Mouse (Mus musculus): ENCODE measurements around the gene Rabif. TPM values are rescaled to one million over a fixed set of nuclear protein-coding genes. Genes with fewer than 3 reads are reported as not detected.

Rabif gene
- polyA plus RNA-seq, 2 experiments: 25.2 to 44.3 TPM

- Histone ChIP-seq H3K4me3 (replicated peaks; ENCODE audit: low read length) (no peak overlapping the region), H3K4me2 (replicated peaks; ENCODE audit: low read depth, low read length, severe bottlenecking) (no peak overlapping the region), H3K27me3 (ENCODE audit: control insufficient read depth, insufficient read depth, low read length) (no peaks in the 10 kb centered on the region), H3K9ac (ENCODE audit: low read depth, low read length, severe bottlenecking) (no peak overlapping the region), H3K4me1 (ENCODE audit: control insufficient read depth, insufficient read depth, low read length) (no peaks in the 10 kb centered on the region), H3K27ac (replicated peaks; ENCODE audit: low read depth, low read length) (no peak overlapping the region), H3K9me3 (ENCODE audit: control insufficient read depth, low read length) (no peaks in the 10 kb centered on the region), H3K36me3 (ENCODE audit: control insufficient read depth, insufficient read depth, low read length) (peaks cover 64% of the 10 kb centered on the region)
- 92% methylated on average over 2 of the region's 2 CpGs for whole genome bisulfite sequencing
- TF ChIP-seq POLR2A (IDR thresholded peaks at IDR 0.05; ENCODE audit: borderline replicate concordance, extremely low read depth, insufficient read depth, insufficient read length): no peak
- ATAC-seq (ENCODE audit: low FRiP score, low read depth) (no peak), DNase-seq (ENCODE audit: low spot score) (no peak)
These were observed 9.8 kb upstream of the Rabif start for GRCm38 (mm10) chr1:134484623-134485022.

GRCm38 (mm10) chr1:134490903-134491801 lies 3.3 kb upstream of the Rabif start:
- Histone ChIP-seq H3K4me3 (replicated peaks; ENCODE audit: low read length) (no peak overlapping the region), H3K9me3 (ENCODE audit: control insufficient read depth, low read length) (no peaks in the 10 kb centered on the region), H3K9ac (ENCODE audit: low read depth, low read length, severe bottlenecking) (no peak overlapping the region), H3K27ac (replicated peaks; ENCODE audit: low read depth, low read length) (no peak overlapping the region), H3K36me3 (ENCODE audit: control insufficient read depth, insufficient read depth, low read length) (peaks cover 46% of the 10 kb centered on the region), H3K4me2 (replicated peaks; ENCODE audit: low read depth, low read length, severe bottlenecking) (no peak overlapping the region), H3K27me3 (ENCODE audit: control insufficient read depth, insufficient read depth, low read length) (no peaks in the 10 kb centered on the region), H3K4me1 (ENCODE audit: control insufficient read depth, insufficient read depth, low read length) (peaks cover 11% of the 10 kb centered on the region; the same call in 1 of the 2 replicates)
- TF ChIP-seq POLR2A (IDR thresholded peaks at IDR 0.05; ENCODE audit: borderline replicate concordance, extremely low read depth, insufficient read depth, insufficient read length): no peak
- DNase-seq (ENCODE audit: low spot score) (no peak), ATAC-seq (ENCODE audit: low FRiP score, low read depth) (no peak)
- WGBS: 94% methylated on average over 6 of the region's 6 CpGs

DNA sequence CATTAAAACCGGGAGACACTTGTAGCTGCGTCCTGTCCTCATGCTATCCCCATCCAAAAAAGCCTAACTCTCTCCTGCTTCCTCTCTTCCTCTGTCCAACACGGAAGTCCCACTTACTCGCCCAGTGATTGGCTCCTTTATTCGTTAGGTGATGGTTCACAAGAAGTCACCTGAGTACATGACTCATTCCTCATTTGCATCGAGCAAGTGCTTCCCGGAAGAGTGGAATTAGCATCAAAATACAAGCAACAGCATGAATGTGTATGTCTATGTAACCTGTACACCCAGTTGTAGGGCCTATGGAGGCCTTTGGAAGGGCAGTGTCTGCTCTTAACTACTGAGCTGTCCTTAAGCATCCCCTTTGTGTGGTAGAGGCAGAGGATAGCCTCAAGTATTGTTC lies 2.2 kb upstream of the Rabif start:
- H3K27me3 ChIP-seq (ENCODE audit: control insufficient read depth, insufficient read depth, low read length): no peaks in the 10 kb centered on the region
- no peak overlapping the region for H3K4me2 ChIP-seq (replicated peaks; ENCODE audit: low read depth, low read length, severe bottlenecking)
- TF ChIP-seq POLR2A (IDR thresholded peaks at IDR 0.05; ENCODE audit: borderline replicate concordance, extremely low read depth, insufficient read depth, insufficient read length): no peak
- no peak for DNase-seq (ENCODE audit: low spot score)
- H3K36me3 ChIP-seq (ENCODE audit: control insufficient read depth, insufficient read depth, low read length): peaks cover 42% of the 10 kb centered on the region
- no peak overlapping the region for H3K4me3 ChIP-seq (replicated peaks; ENCODE audit: low read length)
- 77% methylated on average over 7 of the region's 7 CpGs for WGBS
- peaks cover 11% of the 10 kb centered on the region; the same call in 1 of the 2 replicates for H3K4me1 ChIP-seq (ENCODE audit: control insufficient read depth, insufficient read depth, low read length)
- ATAC-seq (ENCODE audit: low FRiP score, low read depth): no peak
- no peak overlapping the region for H3K9ac ChIP-seq (ENCODE audit: low read depth, low read length, severe bottlenecking)
- no peaks in the 10 kb centered on the region for H3K9me3 ChIP-seq (ENCODE audit: control insufficient read depth, low read length)
- H3K27ac ChIP-seq (replicated peaks; ENCODE audit: low read depth, low read length): no peak overlapping the region

DNA sequence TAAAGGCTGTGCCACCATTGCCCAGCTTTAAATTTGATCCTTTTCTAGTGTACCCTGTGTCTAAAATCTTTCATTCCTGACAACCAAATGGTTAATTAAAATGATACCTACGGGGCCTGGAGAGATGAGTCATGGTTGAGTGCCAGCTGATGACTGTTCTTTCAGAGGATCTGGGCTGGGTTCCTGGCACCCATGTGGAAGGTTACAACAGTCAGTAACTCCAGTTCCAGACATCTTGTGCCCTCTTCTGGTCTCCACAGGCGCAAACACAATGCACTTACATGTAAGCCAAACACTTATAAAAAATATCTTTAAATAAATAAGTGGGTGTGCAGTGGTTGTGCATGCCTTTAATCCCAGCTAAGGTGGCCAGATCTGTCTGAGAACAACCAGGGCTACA lies 952 bp upstream of the Rabif start:
- Histone ChIP-seq H3K27ac (replicated peaks; ENCODE audit: low read depth, low read length) (no peak overlapping the region), H3K36me3 (ENCODE audit: control insufficient read depth, insufficient read depth, low read length) (peaks cover 30% of the 10 kb centered on the region), H3K27me3 (ENCODE audit: control insufficient read depth, insufficient read depth, low read length) (no peaks in the 10 kb centered on the region), H3K4me2 (replicated peaks; ENCODE audit: low read depth, low read length, severe bottlenecking) (peak overlapping the region; percentile 56), H3K9ac (ENCODE audit: low read depth, low read length, severe bottlenecking) (no peak overlapping the region), H3K4me1 (ENCODE audit: control insufficient read depth, insufficient read depth, low read length) (peaks cover 11% of the 10 kb centered on the region; the same call in 1 of the 2 replicates), H3K4me3 (replicated peaks; ENCODE audit: low read length) (no peak overlapping the region), H3K9me3 (ENCODE audit: control insufficient read depth, low read length) (no peaks in the 10 kb centered on the region)
- ATAC-seq (ENCODE audit: low FRiP score, low read depth) (no peak), DNase-seq (ENCODE audit: low spot score) (no peak)
- WGBS: 85% methylated on average over 2 of the region's 2 CpGs
- no peak for TF ChIP-seq POLR2A (IDR thresholded peaks at IDR 0.05; ENCODE audit: borderline replicate concordance, extremely low read depth, insufficient read depth, insufficient read length)

GRCm38 (mm10) chr1:134493956-134494355 lies 492 bp upstream of the Rabif start:
- Histone ChIP-seq H3K27me3 (ENCODE audit: control insufficient read depth, insufficient read depth, low read length) (no peaks in the 10 kb centered on the region), H3K27ac (replicated peaks; ENCODE audit: low read depth, low read length) (peak overlapping the region; percentile 87; the same call in 1 of the 2 replicates), H3K4me2 (replicated peaks; ENCODE audit: low read depth, low read length, severe bottlenecking) (peak overlapping the region; percentile 56), H3K9ac (ENCODE audit: low read depth, low read length, severe bottlenecking) (peak overlapping the region; percentile 63), H3K9me3 (ENCODE audit: control insufficient read depth, low read length) (no peaks in the 10 kb centered on the region), H3K4me3 (replicated peaks; ENCODE audit: low read length) (peak overlapping the region; percentile 70), H3K4me1 (ENCODE audit: control insufficient read depth, insufficient read depth, low read length) (peaks cover 11% of the 10 kb centered on the region; the same call in 1 of the 2 replicates), H3K36me3 (ENCODE audit: control insufficient read depth, insufficient read depth, low read length) (peaks cover 26% of the 10 kb centered on the region)
- no peak for DNase-seq (ENCODE audit: low spot score)
- no peak for ATAC-seq (ENCODE audit: low FRiP score, low read depth)
- TF ChIP-seq POLR2A (IDR thresholded peaks at IDR 0.05; ENCODE audit: borderline replicate concordance, extremely low read depth, insufficient read depth, insufficient read length): no peak
- 23% methylated on average over 5 of the region's 5 CpGs for WGBS

Measured in limb, embryonic 14.5 days (tissue).